Mouse (Mus musculus) cerebellum, postnatal 25 days (tissue): ENCODE measurements at regions not wholly inside any gene's neighbourhood (a gene's known extent, or its start where the extent isn't known, plus 50 kb on each side); places are given as distances from the start of the nearest gene placed in this dataset.

ENCODE experiments used
- DNase-seq, 2 experiments: peaks; one replicate each; pipeline ENCODE4 v3.0.0; 2021; ENCODE audit warnings: mixed read lengths in 2 of 2

DNA sequence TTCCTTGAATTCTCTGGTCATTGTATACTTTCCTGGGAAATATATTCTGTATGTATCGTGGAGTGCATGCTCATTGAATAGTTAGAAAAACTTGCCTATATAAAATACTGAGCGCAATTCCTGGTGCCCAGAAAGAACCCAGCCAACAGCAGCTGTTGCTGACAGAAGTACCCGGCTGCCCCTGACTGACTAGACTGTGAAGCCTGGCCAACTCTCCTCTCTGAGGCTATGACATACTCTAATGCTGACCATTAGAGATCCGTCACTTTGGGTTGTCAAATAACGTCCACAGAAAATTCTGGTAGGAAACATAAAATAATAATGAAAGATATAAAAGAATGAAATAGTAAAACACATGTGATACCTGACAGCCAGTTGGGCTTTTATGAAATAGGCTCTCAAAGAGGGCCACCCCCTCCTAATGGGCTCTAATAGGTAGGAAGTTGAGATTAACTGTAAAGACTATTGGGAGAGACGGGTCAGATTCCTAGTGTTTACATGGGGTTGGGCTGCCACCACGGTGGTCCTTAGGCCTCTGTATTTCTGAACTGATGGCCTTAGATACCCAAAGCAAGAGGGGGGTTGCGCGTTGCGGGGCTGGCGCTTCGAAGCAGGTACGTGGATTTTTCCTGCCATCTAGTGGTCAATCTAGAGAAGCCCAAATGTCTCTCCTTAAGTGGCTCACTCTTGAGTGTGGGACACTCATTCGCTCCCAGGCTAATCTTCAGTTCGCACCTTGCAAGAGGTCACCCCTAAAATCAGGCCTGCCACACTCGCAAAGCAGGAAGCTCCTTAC, 53.0 kb upstream of the Mon1b start:
- peak; percentile 46 to 63 for DNase-seq

DNA sequence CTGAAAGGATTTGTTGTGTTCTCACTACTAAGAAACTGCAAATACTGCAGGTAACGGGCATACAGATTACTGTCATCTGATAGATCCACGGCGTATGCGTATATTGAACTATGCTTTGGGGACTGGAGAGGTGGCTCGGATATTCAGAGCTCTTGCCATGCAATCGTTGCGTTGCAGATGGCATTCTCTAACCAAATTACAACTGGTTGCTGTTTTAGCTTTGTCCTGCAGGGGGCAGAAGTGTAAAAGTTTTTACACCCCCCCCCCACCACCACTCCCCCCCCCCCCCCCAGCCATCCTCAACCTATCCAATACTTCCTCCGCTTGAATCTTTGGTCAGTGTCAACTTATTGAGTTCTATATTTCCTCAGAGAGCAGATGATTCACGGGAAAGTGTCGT, 51.6 kb upstream of the Mon1b start:
- DNase-seq = peak in 1 of 2 experiments; percentile 17
